Mouse (Mus musculus): ENCODE results near the gene Srsf6.
"Not testable (repeated sequence)": the region's sequence is repeated elsewhere in the genome, so short reads cannot be mapped to it uniquely, and the experiment has no call there.

- TF ChIP-seq GATA1 (IDR thresholded peaks at IDR 0.05; ENCODE audit: borderline replicate concordance, low read length); FLI1 (IDR thresholded peaks at IDR 0.05; ENCODE audit: low read length): not testable (repeated sequence)
These were observed 32.1 kb upstream of the Srsf6 start for GRCm38 (mm10) chr2:162899256-162899655.
